Mouse (Mus musculus) heart, adult 18-20 months (tissue): ENCODE results near the gene Lzts3. TPM values are rescaled to one million over a fixed set of nuclear protein-coding genes. Genes with fewer than 3 reads are reported as not detected.

ENCODE experiments used
- total RNA-seq, 2 experiments: library from RNA; stranded (reverse); gene quantifications; 2 replicates each; pipeline ENCODE4 v1.2.3; 2021

Gene Lzts3
- total RNA-seq, 2 experiments from 2014 or later, result 4.8 to 5.7 TPM

Other genes starting within 250 kb of the Lzts3 start
- gene Cpxm1, start 245.2 kb downstream of the Lzts3 start, total RNA-seq, result 1 to 10 TPM; 4.3 to 6.0 TPM
- gene Gm28372, start 237.6 kb downstream of the Lzts3 start, total RNA-seq, result not detected
- gene 1700020A23Rik, start 237.5 kb downstream of the Lzts3 start, total RNA-seq, result not detected
- gene Tmem239, start 236.3 kb downstream of the Lzts3 start, total RNA-seq, result not detected
- 10 to 100 TPM; 26.4 to 28.1 TPM for gene Vps16, start 218.5 kb downstream of the Lzts3 start, total RNA-seq
- gene Pced1a, start 218.1 kb downstream of the Lzts3 start, total RNA-seq, result 1 to 10 TPM; 4.5 to 7.0 TPM
- 10 to 100 TPM; 40.9 to 47.9 TPM for gene Ptpra, start 192.5 kb downstream of the Lzts3 start, total RNA-seq
- gene Mrps26, start 79.1 kb downstream of the Lzts3 start, total RNA-seq, result 10 to 100 TPM; 68.5 to 72.4 TPM
- not detected for gene Oxt, start 66.6 kb downstream of the Lzts3 start, total RNA-seq
- gene Avp, start 60.2 kb downstream of the Lzts3 start, total RNA-seq, result 10 to 100 TPM; 15.5 to 25.6 TPM
- 1 to 10 TPM; 7.7 to 7.9 TPM for gene Fastkd5, start 12.8 kb downstream of the Lzts3 start, total RNA-seq
- gene Ubox5, start 12.8 kb downstream of the Lzts3 start, total RNA-seq, result 1 to 10 TPM; 4.1 to 4.6 TPM
- 10 to 100 TPM; 85.2 to 97.5 TPM for gene Ddrgk1, start 21.9 kb upstream of the Lzts3 start, total RNA-seq
- 10 to 100 TPM; 14.6 to 17.7 TPM for gene Itpa, start 24.8 kb upstream of the Lzts3 start, total RNA-seq
- gene Slc4a11, start 54.7 kb upstream of the Lzts3 start, total RNA-seq, result under 1 TPM; 0.20 to 0.36 TPM